Mouse (Mus musculus) ES-E14 (cell line): ENCODE results near the gene Rab8b. TPM values are rescaled to one million over a fixed set of nuclear protein-coding genes. Genes with fewer than 3 reads are reported as not detected.

Source experiments
- DNase-seq: peaks from one replicate; pipeline ENCODE4 v3.0.0-alpha.2; 2013; ENCODE audit warnings: low read depth, low spot score
- H3K27ac ChIP-seq: 2 replicates; pipeline ENCODE4 v1.5.1; 2012; ENCODE audit warnings: low read depth, mild to moderate bottlenecking, low read length, moderate library complexity, mixed read lengths; ENCODE audit not compliant: poor library complexity, insufficient read depth, severe bottlenecking
- H3K36me3 ChIP-seq: 2 replicates; pipeline ENCODE4 v1.6.1; 2012; ENCODE audit warnings: mild to moderate bottlenecking, low read length, moderate library complexity, mixed read lengths; ENCODE audit not compliant: control insufficient read depth, poor library complexity, insufficient read depth, severe bottlenecking
- H3K4me1 ChIP-seq, 2 experiments: fragments of 150-350 bp in 1 of 2; sonication (generic) in 1 of 2; 2 replicates each; pipeline ENCODE4 v1.6.1; 2012; ENCODE audit warnings: low read length in 2 of 2, mild to moderate bottlenecking in 1 of 2, mixed read lengths in 1 of 2; ENCODE audit not compliant: control insufficient read depth in 2 of 2, insufficient read depth in 2 of 2, poor library complexity in 1 of 2
- H3K4me3 ChIP-seq, 2 experiments: fragments of 150-350 bp in 1 of 2; sonication (generic) in 1 of 2; 2 replicates each; pipeline ENCODE4 v1.5.1; 2012; ENCODE audit warnings: low read length in 2 of 2, low read depth in 1 of 2, mild to moderate bottlenecking in 1 of 2, mixed read lengths in 1 of 2; ENCODE audit not compliant: insufficient read depth in 1 of 2, poor library complexity in 1 of 2, severe bottlenecking in 1 of 2
- H3K9ac ChIP-seq: 2 replicates; pipeline ENCODE4 v1.6.1; 2012; ENCODE audit warnings: low read depth, mild to moderate bottlenecking, low read length, mixed read lengths; ENCODE audit not compliant: poor library complexity, insufficient read depth, severe bottlenecking
- H3K9me3 ChIP-seq: fragments of 150-350 bp; sonication (generic); 2 replicates; pipeline ENCODE4 v1.6.1; 2012; ENCODE audit warnings: low read depth, mild to moderate bottlenecking, low read length; ENCODE audit not compliant: control insufficient read depth, insufficient read depth
- CHD2 ChIP-seq: IDR thresholded peaks from 2 replicates; pipeline ENCODE4 v1.6.1; 2014; ENCODE audit warnings: mild to moderate bottlenecking, low read depth, low read length, inconsistent platforms
- HCFC1 ChIP-seq: IDR thresholded peaks from 2 replicates; pipeline ENCODE4 v1.6.1; 2012; ENCODE audit warnings: low read length, inconsistent platforms, borderline replicate concordance; ENCODE audit not compliant: insufficient read depth
- MAFK ChIP-seq: IDR thresholded peaks from 2 replicates; pipeline ENCODE4 v1.6.1; 2014; ENCODE audit warnings: mild to moderate bottlenecking, low read depth, low read length, inconsistent platforms; ENCODE audit not compliant: insufficient read depth
- ZC3H11A ChIP-seq: IDR thresholded peaks from 2 replicates; pipeline ENCODE4 v1.6.1; 2012; ENCODE audit warnings: low read depth, mild to moderate bottlenecking, inconsistent platforms, low read length, borderline replicate concordance
- ZNF384 ChIP-seq: IDR thresholded peaks from 2 replicates; pipeline ENCODE4 v1.6.1; 2012; ENCODE audit warnings: low read depth, low read length, inconsistent platforms
- in situ Hi-C, 2 experiments: fragments of 600-800 bp; cut with MboI; formaldehyde crosslinking; loops; one replicate each; pipeline ENCODE4 v1.15.1; 2025; ENCODE audit warnings: low sequenced_read_pairs in 2 of 2, inconsistent platforms in 1 of 2; ENCODE audit not compliant: unreplicated experiment in 2 of 2
- total RNA-seq: library from RNA; depleted of rRNA; stranded (reverse); fragments of 300-350 nt; gene quantifications from 2 replicates; pipeline ENCODE4 v1.2.3, GENCODE M21; 2012

Gene Rab8b
- total RNA-seq, 1 experiment = 7.9 TPM

GRCm38 (mm10) chr9:66907126-66907525 is 12.4 kb downstream of the Rab8b start:
- no peak for DNase-seq
- H3K36me3 ChIP-seq = no peaks in the 10 kb centered on the region
- H3K4me1 ChIP-seq = peaks cover 0 to 2% of the 10 kb centered on the region in 2 experiments; a peak in 1 of 4 replicates
- no peak overlapping the region for H3K27ac ChIP-seq
- TF ChIP-seq ZC3H11A (no peak), CHD2 (no peak), ZNF384 (no peak), MAFK (no peak), HCFC1 (no peak)
- H3K9me3 ChIP-seq = no peaks in the 10 kb centered on the region
- in situ Hi-C loops = no loop called here
- H3K4me3 ChIP-seq = no peak overlapping the region
- H3K9ac ChIP-seq = no peak overlapping the region

GRCm38 (mm10) chr9:66905990-66906389 is 13.5 kb downstream of the Rab8b start:
- H3K4me1 ChIP-seq = no peaks in the 10 kb centered on the region
- TF ChIP-seq MAFK (no peak), ZC3H11A (no peak), CHD2 (no peak), ZNF384 (no peak), HCFC1 (no peak)
- in situ Hi-C loops = no loop called here
- H3K9me3 ChIP-seq = no peaks in the 10 kb centered on the region
- H3K4me3 ChIP-seq = no peak overlapping the region
- DNase-seq = no peak
- no peak overlapping the region for H3K9ac ChIP-seq
- H3K36me3 ChIP-seq = no peaks in the 10 kb centered on the region
- no peak overlapping the region for H3K27ac ChIP-seq

DNA sequence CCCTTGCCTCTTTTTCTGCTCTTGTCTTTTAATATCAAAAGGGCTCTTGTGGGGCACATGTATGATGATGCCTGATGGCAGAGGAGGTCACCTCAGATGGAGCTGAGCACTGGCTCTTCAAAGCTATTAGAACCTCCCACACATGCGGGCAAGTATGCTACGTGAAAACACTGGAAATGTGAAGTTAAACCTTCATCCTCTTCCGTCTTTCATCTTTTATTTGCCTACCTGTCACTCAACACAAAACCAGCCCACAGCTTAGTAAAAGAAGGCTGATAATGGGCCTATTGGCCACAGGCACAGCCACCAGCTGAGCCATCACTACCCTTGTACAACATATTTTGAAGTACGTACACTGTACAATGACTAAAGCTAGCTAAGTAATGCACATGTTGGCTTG is 20.0 kb downstream of the Rab8b start:
- no peak for TF ChIP-seq ZC3H11A
- TF ChIP-seq CHD2 = no peak
- no peak for TF ChIP-seq MAFK
- no peak for TF ChIP-seq HCFC1
- TF ChIP-seq ZNF384 = no peak
- Histone ChIP-seq H3K9ac (no peak overlapping the region), H3K9me3 (no peaks in the 10 kb centered on the region), H3K27ac (no peak overlapping the region), H3K4me1 (peaks cover 4 to 15% of the 10 kb centered on the region in 2 experiments; a peak in 3 of 4 replicates), H3K4me3 (no peak overlapping the region), H3K36me3 (no peaks in the 10 kb centered on the region)
- in situ Hi-C loops = no loop called here
- DNase-seq = no peak

- TF ChIP-seq ZC3H11A (no peak), MAFK (no peak), ZNF384 (no peak), CHD2 (no peak), HCFC1 (no peak)
- DNase-seq = no peak
- Histone ChIP-seq H3K27ac (no peak overlapping the region), H3K9me3 (no peaks in the 10 kb centered on the region), H3K4me1 (peaks cover 4 to 15% of the 10 kb centered on the region in 2 experiments; a peak in 3 of 4 replicates), H3K4me3 (no peak overlapping the region), H3K9ac (no peak overlapping the region), H3K36me3 (no peaks in the 10 kb centered on the region)
- in situ Hi-C loops = no loop called here
These were observed 20.4 kb downstream of the Rab8b start for GRCm38 (mm10) chr9:66899072-66899471.

DNA sequence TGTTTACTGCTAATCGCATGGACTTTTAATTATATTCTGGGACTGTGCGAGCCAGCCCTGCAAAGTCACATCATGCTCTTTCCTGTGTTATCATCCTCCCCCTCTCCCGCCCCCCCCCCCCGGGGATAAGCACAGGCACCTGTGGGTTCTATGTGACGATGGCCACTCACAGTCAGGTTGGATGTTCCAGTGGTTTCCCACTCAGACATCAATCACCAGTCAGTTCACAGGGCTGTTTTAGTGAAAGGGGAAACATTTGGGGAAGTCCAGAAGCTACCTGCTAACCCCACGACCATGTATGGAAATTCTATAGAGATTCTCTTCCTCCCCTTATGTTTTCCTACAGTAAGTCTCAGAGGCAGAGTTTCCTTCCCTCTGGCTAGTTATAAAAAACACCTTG is 21.6 kb downstream of the Rab8b start:
- H3K4me1 ChIP-seq = peaks cover 4 to 15% of the 10 kb centered on the region in 2 experiments; a peak in 3 of 4 replicates
- DNase-seq = no peak
- no peak for TF ChIP-seq CHD2
- TF ChIP-seq HCFC1 = no peak
- no peak for TF ChIP-seq ZNF384
- no peak for TF ChIP-seq MAFK
- H3K36me3 ChIP-seq = no peaks in the 10 kb centered on the region
- no peaks in the 10 kb centered on the region for H3K9me3 ChIP-seq
- H3K27ac ChIP-seq = no peak overlapping the region
- H3K4me3 ChIP-seq = no peak overlapping the region
- no peak overlapping the region for H3K9ac ChIP-seq
- in situ Hi-C loops = no loop called here
